Comparison of ENCODE assay signal across 22 mouse cellular contexts in the genomic region with DNA sequence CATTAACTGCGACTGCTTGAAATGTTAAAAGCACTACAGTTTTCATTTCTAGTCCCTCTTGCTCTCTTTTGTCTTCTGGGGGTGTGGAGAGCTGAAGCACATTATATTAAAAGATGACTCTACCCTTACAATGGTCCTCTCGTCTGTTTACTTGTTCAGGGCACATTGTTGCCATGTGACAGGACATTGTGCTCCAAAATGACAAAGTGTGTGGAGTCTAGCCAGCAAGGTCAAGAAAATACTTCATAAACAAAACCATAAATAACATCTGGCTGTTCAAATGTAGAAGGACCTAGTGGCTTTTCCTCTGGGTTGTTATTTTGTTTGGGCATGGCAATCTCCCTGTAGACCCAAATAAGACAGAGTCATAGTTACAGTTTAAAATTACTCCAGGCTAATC.
DNase-seq lines count a peak whose midpoint lies in the region; ATAC-seq and TF ChIP-seq lines count a peak whose summit lies in the region.
"Had no signal": no experiment of that assay in that cellular context is flagged by ENCODE, and none has a peak within 500 bp of the region (broad histone marks: within the 10 kb centered on the region; RNA-seq: fewer than 3 reads in every experiment).

No protein-coding gene starts in this region.

- no peaks in the 10 kb centered on the region for H3K27me3 ChIP-seq in kidney, adult 2 months (replicated peaks; ENCODE audit: control insufficient read depth, insufficient read depth, low read length)
- H3K27me3 ChIP-seq in kidney, embryonic 15.5 days: no peaks in the 10 kb centered on the region
- H3K27me3 ChIP-seq: embryonic facial prominence, embryonic 12.5 days; heart, embryonic 12.5 days; limb, embryonic 13.5 days; liver, embryonic 12.5 days; midbrain, embryonic 12.5 days had no signal

- no peak overlapping the region for H3K4me2 ChIP-seq in kidney, embryonic 15.5 days
- H3K4me2 ChIP-seq: embryonic facial prominence, embryonic 12.5 days; heart, embryonic 12.5 days; limb, embryonic 13.5 days; liver, embryonic 12.5 days; lung, embryonic 14.5 days; midbrain, embryonic 12.5 days had no signal

- TF ChIP-seq POLR2A in kidney, adult 2 months (IDR thresholded peaks at IDR 0.05; ENCODE audit: low read depth, low read length): no peak

- H3K9ac ChIP-seq in kidney, embryonic 15.5 days: no peak overlapping the region
- H3K9ac ChIP-seq: embryonic facial prominence, embryonic 12.5 days; forebrain, postnatal 0 days; heart, embryonic 12.5 days; limb, embryonic 13.5 days; liver, embryonic 12.5 days; lung, embryonic 14.5 days; midbrain, embryonic 12.5 days had no signal

- TF ChIP-seq CTCF in kidney, adult 2 months (conservative IDR thresholded peaks at IDR 0.05; ENCODE audit: insufficient read depth, insufficient read length, low read depth, low read length): no peak

- no peaks in the 10 kb centered on the region for H3K9me3 ChIP-seq in kidney, embryonic 15.5 days (replicated peaks)
- H3K9me3 ChIP-seq: embryonic facial prominence, embryonic 12.5 days; heart, embryonic 12.5 days; limb, embryonic 13.5 days; liver, embryonic 12.5 days; midbrain, embryonic 12.5 days had no signal

- no peak for ATAC-seq in kidney, embryonic 15.5 days (replicated peaks; ENCODE audit: low FRiP score)
- ATAC-seq: forebrain, postnatal 0 days; hindbrain, postnatal 0 days; liver, embryonic 12.5 days had no signal

- no peak overlapping the region for H3K27ac ChIP-seq in kidney, adult 2 months (ENCODE audit: insufficient read depth, low read depth, low read length)
- no peak overlapping the region for H3K27ac ChIP-seq in kidney, embryonic 15.5 days
- H3K27ac ChIP-seq: embryonic facial prominence, embryonic 12.5 days; hindbrain, postnatal 0 days; kidney, postnatal 0 days; limb, embryonic 13.5 days; liver, embryonic 12.5 days; midbrain, embryonic 12.5 days had no signal

- H3K4me1 ChIP-seq in kidney, adult 2 months (ENCODE audit: control insufficient read depth, insufficient read depth, low read length): no peaks in the 10 kb centered on the region
- H3K4me1 ChIP-seq in kidney, embryonic 15.5 days: no peaks in the 10 kb centered on the region
- H3K4me1 ChIP-seq: embryonic facial prominence, embryonic 12.5 days; heart, embryonic 12.5 days; limb, embryonic 13.5 days; liver, embryonic 12.5 days; midbrain, embryonic 12.5 days had no signal

- WGBS in kidney, adult 2 months: 58% methylated on average over 2 of the region's 2 CpGs
- WGBS in kidney, embryonic 15.5 days: 66% methylated on average over 2 of the region's 2 CpGs

- no peak overlapping the region for H3K4me3 ChIP-seq in kidney, adult 2 months (ENCODE audit: insufficient read depth, low read depth, low read length)
- no peak overlapping the region for H3K4me3 ChIP-seq in kidney, embryonic 15.5 days (replicated peaks)
- H3K4me3 ChIP-seq: embryonic facial prominence, embryonic 12.5 days; heart, embryonic 12.5 days; limb, embryonic 13.5 days; liver, embryonic 12.5 days; midbrain, embryonic 12.5 days had no signal

- no peaks in the 10 kb centered on the region for H3K36me3 ChIP-seq in kidney, adult 2 months (ENCODE audit: control insufficient read depth, insufficient read depth, low read length)
- H3K36me3 ChIP-seq in kidney, embryonic 15.5 days: no peaks in the 10 kb centered on the region
- H3K36me3 ChIP-seq: embryonic facial prominence, embryonic 12.5 days; heart, embryonic 12.5 days; limb, embryonic 13.5 days; liver, embryonic 12.5 days; midbrain, embryonic 12.5 days had no signal

- DNase-seq in adrenal gland, adult (ENCODE audit: inconsistent age in 2 of 2, low spot score in 1 of 2): peak; percentile 14 to 55
- DNase-seq in adrenal gland, adult 18-20 months (ENCODE audit: low spot score in 2 of 2): no peak
- peak; percentile 80 for DNase-seq in kidney, adult 2 months
- DNase-seq in kidney, postnatal 25 days: peak; percentile 38 to 40
- DNase-seq in lung, postnatal 25 days (ENCODE audit: low spot score): peak; percentile 57
- no peak for DNase-seq in c-Kit-positive CD71-positive TER-119-positive erythroid progenitor cells, embryonic 14.5 days (ENCODE audit: low spot score)
- DNase-seq: cerebellum, adult 11 months; cerebellum, postnatal 14 days; forebrain, postnatal 0 days; gastrocnemius, postnatal 14 days; heart, adult 11 months; lung, embryonic 14.5 days; thymus, adult 18-20 months; thymus, postnatal 36 days had no signal

Comparison
In these comparisons a context has a peak if more than half of its experiments do, and no peak if none do; other contexts are left out.
1. DNase-seq: peak in adrenal gland, adult (2 of 2), kidney, adult 2 months (single experiment), kidney, postnatal 25 days (2 of 2) and lung, postnatal 25 days (single experiment); none in adrenal gland, adult 18-20 months (0 of 2) and c-Kit-positive CD71-positive TER-119-positive erythroid progenitor cells, embryonic 14.5 days (single experiment).